Mouse (Mus musculus): Measurements from ENCODE around the gene Asb7. TPM values are rescaled to one million over a fixed set of nuclear protein-coding genes. Genes with fewer than 3 reads are reported as not detected.

Asb7 gene
- 9.9 TPM for polyA plus RNA-seq (2015; fragmentation: Illumina TruSeq; extraction: RNeasy Lipid Tissue Mini Kit (QIAGEN cat#74804); ENCODE audit: low read depth, low replicate concordance)

GRCm38 (mm10) chr7:66689294-66689619 lies at the start of gene Asb7:
Gene Asb7 (minus strand): TSS chr7:66689596.

GRCm38 (mm10) chr7:66689620-66690360 lies 394 bp upstream of the Asb7 start, which contains the start of gene Lins1:
Gene Lins1 (plus strand): TSS chr7:66689889.

Other genes with a start within 250 kb of the Asb7 start
- gene Lins1, start 293 bp upstream of the Asb7 start, polyA plus RNA-seq (2015; fragmentation: Illumina TruSeq; extraction: RNeasy Lipid Tissue Mini Kit (QIAGEN cat#74804); ENCODE audit: low read depth, low replicate concordance): 8.6 TPM
- gene Cers3, start 53.9 kb upstream of the Asb7 start, polyA plus RNA-seq (2015; fragmentation: Illumina TruSeq; extraction: RNeasy Lipid Tissue Mini Kit (QIAGEN cat#74804); ENCODE audit: low read depth, low replicate concordance): 0.39 TPM
- 2.3 TPM for gene Adamts17, start 150.1 kb upstream of the Asb7 start, polyA plus RNA-seq (2015; fragmentation: Illumina TruSeq; extraction: RNeasy Lipid Tissue Mini Kit (QIAGEN cat#74804); ENCODE audit: low read depth, low replicate concordance)

Measured in brain, adult 10 weeks (tissue).